In the genomic region with DNA sequence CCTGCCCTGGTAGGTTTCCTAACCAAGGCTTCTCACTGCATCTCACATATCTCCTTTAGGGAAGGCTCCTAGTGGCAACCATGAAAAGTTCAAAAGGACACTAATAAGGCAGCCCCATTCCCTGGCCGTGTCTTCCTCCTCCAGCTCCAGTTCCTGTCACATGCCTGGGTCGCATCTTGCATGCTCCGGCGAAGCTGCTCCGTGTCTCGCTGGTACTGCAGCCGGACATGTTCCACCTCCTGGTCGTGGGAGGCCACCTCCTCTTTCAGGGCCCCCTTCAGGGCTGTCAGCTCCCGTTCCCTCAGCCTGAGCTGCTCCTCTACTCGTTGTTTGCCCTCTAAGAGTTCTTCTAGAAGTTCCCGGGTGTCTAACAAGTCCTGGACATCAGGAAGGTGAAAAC, we compare ENCODE assay signal across 20 mouse cellular contexts. TPM values are rescaled to one million over a fixed set of nuclear protein-coding genes. Genes with fewer than 3 reads are reported as not detected.
DNase-seq lines count a peak whose midpoint lies in the region; TF ChIP-seq lines count a peak whose summit lies in the region.
"Had no signal": no experiment of that assay in that cellular context is flagged by ENCODE, and none has a peak within 500 bp of the region (broad histone marks: within the 10 kb centered on the region; RNA-seq: fewer than 3 reads in every experiment).

No protein-coding gene starts in this region.

- peak; percentile 27 for DNase-seq in gastrocnemius, adult 2 months
- no peak for DNase-seq in gastrocnemius, adult 18-20 months (ENCODE audit: low spot score)
- DNase-seq in layer of hippocampus, adult 9-11 months = peak; percentile 43
- no peak for DNase-seq in layer of hippocampus, adult 8-10 months (ENCODE audit: low spot score in 2 of 2)
- peak; percentile 29 to 49 for DNase-seq in spleen, adult 18-20 months
- no peak for DNase-seq in spleen, adult 12 weeks (ENCODE audit: low spot score)
- peak; percentile 73 for DNase-seq in spleen, postnatal 36 days (ENCODE audit: low spot score in 2 of 2)
- no peak for DNase-seq in cerebellum, adult 18-20 months
- DNase-seq: cerebellum, adult 11-12 months; cerebellum, postnatal 25 days; embryo, embryonic 11 days had no signal

- intact Hi-C loops in gastrocnemius, adult 2 months (cut with DNase I) = no loop called here

- no peak overlapping the region for H3K4me3 ChIP-seq in gastrocnemius, adult 2 months
- H3K4me3 ChIP-seq: embryonic facial prominence, embryonic 13.5 days; erythroblast, embryonic 14.5 days; forebrain, embryonic 12.5 days; heart, embryonic 10.5 days; hindbrain, embryonic 10.5 days; limb, embryonic 13.5 days; liver, embryonic 12.5 days; midbrain, embryonic 10.5 days; stomach, embryonic 15.5 days had no signal

- no peak for TF ChIP-seq CTCF in gastrocnemius, adult 2 months (IDR thresholded peaks at IDR 0.05)

- no peak overlapping the region for H3K27ac ChIP-seq in gastrocnemius, adult 2 months
- H3K27ac ChIP-seq: embryonic facial prominence, embryonic 13.5 days; forebrain, embryonic 12.5 days; heart, embryonic 10.5 days; hindbrain, embryonic 10.5 days; limb, embryonic 13.5 days; liver, embryonic 12.5 days; midbrain, embryonic 10.5 days; stomach, embryonic 15.5 days had no signal

RNA-seq across cellular contexts. Expression of a gene that starts 12.3 kb away (rescaled TPM):
- under 1 TPM in 1 of 2 experiments, not detected in 1; 0.08 TPM for total RNA-seq in gastrocnemius, adult 2 months (2021)
- under 1 TPM; 0.05 to 0.14 TPM for total RNA-seq in gastrocnemius, adult 18-20 months (2021)
- 1 to 10 TPM; 4.0 to 5.5 (median 4.7) TPM for total RNA-seq in layer of hippocampus, adult 8-10 months (2022)

Comparison
In these comparisons a context has a peak if more than half of its experiments do, and no peak if none do; other contexts are left out.
1. DNase-seq: peak in gastrocnemius, adult 2 months (single experiment), layer of hippocampus, adult 9-11 months (single experiment), spleen, adult 18-20 months (2 of 2) and spleen, postnatal 36 days (2 of 2); none in gastrocnemius, adult 18-20 months (single experiment), layer of hippocampus, adult 8-10 months (0 of 2), spleen, adult 12 weeks (single experiment) and cerebellum, adult 18-20 months (0 of 2).
2. RNA of a gene that starts 12.3 kb away (total RNA-seq): 4.0 to 5.5 TPM in layer of hippocampus, adult 8-10 months; 0.05 to 0.14 TPM in gastrocnemius, adult 18-20 months and 0.08 TPM in gastrocnemius, adult 2 months; every median in the first group is over 4 times any median in the second.